Mouse (Mus musculus): ENCODE data around the gene Zfp758. TPM values are rescaled to one million over a fixed set of nuclear protein-coding genes. Genes with fewer than 3 reads are reported as not detected.
"Not testable (repeated sequence)": the region's sequence is repeated elsewhere in the genome, so short reads cannot be mapped to it uniquely, and the experiment has no call there.

Zfp758 gene
- total RNA-seq (2021) = 10 to 100 TPM in 1 of 2 experiments, 1 to 10 TPM in 1; 8.3 to 10.9 TPM

- intact Hi-C loops (cut with DNase I) = not testable (repeated sequence)
- peak; percentile 22 for DNase-seq
These were observed at the start of gene Zfp758, which contains the start of gene Zfp944 for GRCm38 (mm10) chr17:22361101-22361781. Zfp758 (plus strand) TSS chr17:22361453. Zfp944 (minus strand) TSS chr17:22361400.

- intact Hi-C loops (cut with DNase I) = not testable (repeated sequence)
These were observed 47.0 kb upstream of the Zfp758 start for GRCm38 (mm10) chr17:22314219-22314618.

GRCm38 (mm10) chr17:22314730-22315226, 46.5 kb upstream of the Zfp758 start, which contains the start of gene CT030661.1:
CT030661.1 (minus strand) TSS chr17:22314837.
- intact Hi-C loops (cut with DNase I) = not testable (repeated sequence)
- DNase-seq = peak; percentile 90

More at GRCm38 (mm10) chr17:22314219-22314618, 47.0 kb upstream of the Zfp758 start:
- DNase-seq = peak; percentile 2

- DNase-seq; intact Hi-C loops (cut with DNase I): not testable (repeated sequence)
These were observed 46.0 kb upstream of the Zfp758 start for GRCm38 (mm10) chr17:22315247-22315646.

- DNase-seq = no peak
- intact Hi-C loops (cut with DNase I) = loop anchor here (5.0 kb wide), 1 partner anchor 60 kb away; no protein-coding TSS in a partner anchor
These were observed 8.5 kb upstream of the Zfp758 start for GRCm38 (mm10) chr17:22352794-22353193.

GRCm38 (mm10) chr17:22360572-22360971, 681 bp upstream of the Zfp758 start:
- intact Hi-C loops (cut with DNase I) = no loop called here
- no peak for DNase-seq

GRCm38 (mm10) chr17:22363895-22364294, 2.6 kb downstream of the Zfp758 start:
- intact Hi-C loops (cut with DNase I) = no loop called here
- no peak for DNase-seq

GRCm38 (mm10) chr17:22410756-22411155, 49.5 kb downstream of the Zfp758 start:
- peak; percentile 21 for DNase-seq
- intact Hi-C loops (cut with DNase I) = loop anchor here (5.0 to 10.0 kb wide), 2 partner anchors 58 to 326 kb away; no protein-coding TSS in a partner anchor

GRCm38 (mm10) chr17:22417510-22417909, 56.3 kb downstream of the Zfp758 start:
- DNase-seq = peak; percentile 65
- intact Hi-C loops (cut with DNase I) = loop anchor here (10.0 kb wide), 1 partner anchor 333 kb away; no protein-coding TSS in a partner anchor

GRCm38 (mm10) chr17:22423952-22424617, 62.8 kb downstream of the Zfp758 start, which contains the start of gene Zfp946:
Zfp946 (plus strand) TSS chr17:22424222.
- intact Hi-C loops (cut with DNase I) = loop anchor here (10.0 kb wide), 1 partner anchor 1131 kb away; no protein-coding TSS in a partner anchor
- DNase-seq = peak; percentile 88

GRCm38 (mm10) chr17:22424636-22425354, 63.5 kb downstream of the Zfp758 start:
- DNase-seq = no peak
- intact Hi-C loops (cut with DNase I) = loop anchor here (10.0 kb wide), 1 partner anchor 1130 kb away; no protein-coding TSS in a partner anchor

Other genes starting within 250 kb of the Zfp758 start
- 1 to 10 TPM; 1.2 TPM for gene Zfp947, start 195.3 kb upstream of the Zfp758 start, total RNA-seq (2021)
- gene Zfp994, start 135.8 kb upstream of the Zfp758 start, total RNA-seq (2021) = 1 to 10 TPM; 5.6 to 6.0 TPM
- 10 to 100 TPM; 13.5 to 13.9 TPM for gene CT030661.1, start 46.6 kb upstream of the Zfp758 start, total RNA-seq (2021)
- gene Zfp944, start 53 bp upstream of the Zfp758 start, total RNA-seq (2021) = 10 to 100 TPM; 10.1 to 12.5 TPM
- 10 to 100 TPM; 26.3 to 26.7 TPM for gene Zfp946, start 62.8 kb downstream of the Zfp758 start, total RNA-seq (2021)
- not detected for gene Vmn2r111, start 212.0 kb downstream of the Zfp758 start, total RNA-seq (2021)
- under 1 TPM in 1 of 2 experiments, not detected in 1; 0.06 TPM for gene Vmn2r112, start 239.5 kb downstream of the Zfp758 start, total RNA-seq (2021)